Mouse (Mus musculus) E14TG2a.4 (cell line): ENCODE measurements around the gene Npas4.

ENCODE experiments used
- CTCF ChIP-seq: conservative IDR thresholded peaks from 2 replicates; pipeline ENCODE4 v1.5.1; 2014; ENCODE audit warnings: low read length
- NANOG ChIP-seq: IDR thresholded peaks from 2 replicates; pipeline ENCODE4 v1.6.1; 2014; ENCODE audit warnings: borderline replicate concordance, low read length, mixed read lengths

GRCm38 (mm10) chr19:5014961-5015398, 24.9 kb upstream of the Npas4 start:
- TF ChIP-seq CTCF (peak; percentile 76), NANOG (no peak)
